In genomic region chr6:38957246-38957645, GRCm38 (mm10) we compare ENCODE assay signal across 27 mouse cellular contexts.
DNase-seq lines count a peak whose midpoint lies in the region; ATAC-seq lines count a peak whose summit lies in the region.
"Had no signal": no experiment of that assay in that cellular context is flagged by ENCODE, and none has a peak within 500 bp of the region (broad histone marks: within the 10 kb centered on the region; RNA-seq: fewer than 3 reads in every experiment).

No protein-coding gene starts in this region.

- H3K27ac ChIP-seq in liver, embryonic 13.5 days = peak overlapping the region; percentile 25; the same call in 1 of the 2 replicates
- no peak overlapping the region for H3K27ac ChIP-seq in midbrain, embryonic 11.5 days (ENCODE audit: low read depth, low read length)
- no peak overlapping the region for H3K27ac ChIP-seq in midbrain, embryonic 16.5 days (ENCODE audit: low read length)
- H3K27ac ChIP-seq: embryonic facial prominence, embryonic 10.5 days; embryonic facial prominence, embryonic 12.5 days; forebrain, embryonic 10.5 days; forebrain, embryonic 12.5 days had no signal

- no peaks in the 10 kb centered on the region for H3K36me3 ChIP-seq in liver, embryonic 13.5 days
- no peaks in the 10 kb centered on the region for H3K36me3 ChIP-seq in midbrain, embryonic 11.5 days (ENCODE audit: control insufficient read depth, insufficient read depth, low read length)
- no peaks in the 10 kb centered on the region for H3K36me3 ChIP-seq in midbrain, embryonic 16.5 days (ENCODE audit: control insufficient read depth, insufficient read depth, low read length)
- H3K36me3 ChIP-seq: embryonic facial prominence, embryonic 10.5 days; embryonic facial prominence, embryonic 12.5 days; forebrain, embryonic 10.5 days; forebrain, embryonic 12.5 days; G1E had no signal

- 86% methylated on average over 5 of the region's 5 CpGs for WGBS in liver, embryonic 13.5 days (ENCODE audit: insufficient replicate concordance)
- WGBS in midbrain, embryonic 11.5 days = 86% methylated on average over 5 of the region's 5 CpGs
- WGBS in midbrain, embryonic 16.5 days = 73% methylated on average over 5 of the region's 5 CpGs

- peak; percentile 12 for DNase-seq in kidney, adult 18-20 months
- no peak for DNase-seq in kidney, postnatal 25 days
- no peak for DNase-seq in liver, embryonic 13.5 days
- no peak for DNase-seq in liver
- DNase-seq in midbrain, embryonic 11.5 days (ENCODE audit: low spot score, missing footprints) = peak; percentile 49
- no peak for DNase-seq in thymus, adult 18-20 months
- DNase-seq: adrenal gland, adult 8-10 months; adrenal gland, postnatal 14 days; adrenal gland, postnatal 36 days; B cell, adult 2 months; cerebellum, adult 11-12 months; cerebellum, adult 2 months; cerebellum, adult 9-10 months; cerebellum, postnatal 10 days; cerebellum, postnatal 25 days had no signal

- no peaks in the 10 kb centered on the region for H3K9me3 ChIP-seq in liver, embryonic 13.5 days (replicated peaks)
- no peaks in the 10 kb centered on the region for H3K9me3 ChIP-seq in midbrain, embryonic 11.5 days (ENCODE audit: control insufficient read depth, low read length)
- no peaks in the 10 kb centered on the region for H3K9me3 ChIP-seq in midbrain, embryonic 16.5 days (replicated peaks; ENCODE audit: control insufficient read depth, low read length, poor library complexity, severe bottlenecking)
- H3K9me3 ChIP-seq: embryonic facial prominence, embryonic 10.5 days; embryonic facial prominence, embryonic 12.5 days; forebrain, embryonic 10.5 days; forebrain, embryonic 12.5 days; G1E had no signal

- ATAC-seq in liver, embryonic 13.5 days (ENCODE audit: low read depth) = no peak
- no peak for ATAC-seq in midbrain, embryonic 11.5 days (ENCODE audit: low FRiP score)
- no peak for ATAC-seq in midbrain, embryonic 16.5 days
- ATAC-seq: activated CD4-positive, CD25-positive, alpha-beta regulatory T cell, adult 4 months; CD4-positive, CD25-positive, alpha-beta regulatory T cell, adult 4 months; forebrain, embryonic 14.5 days; Patski had no signal

- peaks cover 39% of the 10 kb centered on the region for H3K4me1 ChIP-seq in liver, embryonic 13.5 days (replicated peaks)
- no peaks in the 10 kb centered on the region for H3K4me1 ChIP-seq in midbrain, embryonic 11.5 days (ENCODE audit: control insufficient read depth, insufficient read depth, low read length)
- no peaks in the 10 kb centered on the region for H3K4me1 ChIP-seq in midbrain, embryonic 16.5 days (ENCODE audit: control insufficient read depth, insufficient read depth, low read length)
- H3K4me1 ChIP-seq: embryonic facial prominence, embryonic 10.5 days; embryonic facial prominence, embryonic 12.5 days; forebrain, embryonic 10.5 days had no signal

- H3K9ac ChIP-seq in liver, embryonic 13.5 days = no peak overlapping the region
- H3K9ac ChIP-seq in midbrain, embryonic 11.5 days (ENCODE audit: low read length) = no peak overlapping the region
- H3K9ac ChIP-seq in midbrain, embryonic 16.5 days (ENCODE audit: low read depth, low read length) = no peak overlapping the region
- H3K9ac ChIP-seq: embryonic facial prominence, embryonic 12.5 days; forebrain, embryonic 12.5 days had no signal

- H3K4me2 ChIP-seq in liver, embryonic 13.5 days = no peak overlapping the region
- H3K4me2 ChIP-seq in midbrain, embryonic 11.5 days = no peak overlapping the region
- no peak overlapping the region for H3K4me2 ChIP-seq in midbrain, embryonic 16.5 days (ENCODE audit: low read length)
- H3K4me2 ChIP-seq: embryonic facial prominence, embryonic 12.5 days; forebrain, embryonic 12.5 days had no signal

- H3K4me3 ChIP-seq in liver, embryonic 13.5 days (replicated peaks) = no peak overlapping the region
- no peak overlapping the region for H3K4me3 ChIP-seq in midbrain, embryonic 11.5 days (ENCODE audit: low read depth, low read length)
- no peak overlapping the region for H3K4me3 ChIP-seq in midbrain, embryonic 16.5 days (ENCODE audit: low read depth, low read length)
- H3K4me3 ChIP-seq: embryonic facial prominence, embryonic 10.5 days; embryonic facial prominence, embryonic 12.5 days; erythroblast, embryonic 14.5 days; forebrain, embryonic 10.5 days; forebrain, embryonic 12.5 days had no signal

- no peaks in the 10 kb centered on the region; the same call in 1 of the 2 replicates for H3K27me3 ChIP-seq in liver, embryonic 13.5 days
- H3K27me3 ChIP-seq in midbrain, embryonic 11.5 days (ENCODE audit: control insufficient read depth, insufficient read depth, low read length) = no peaks in the 10 kb centered on the region
- H3K27me3 ChIP-seq in midbrain, embryonic 16.5 days (ENCODE audit: control insufficient read depth, insufficient read depth, low read depth, low read length) = no peaks in the 10 kb centered on the region
- H3K27me3 ChIP-seq: CH12.LX; embryonic facial prominence, embryonic 12.5 days; forebrain, embryonic 12.5 days; Patski had no signal

Comparison
In these comparisons a context has a peak if more than half of its experiments do, and no peak if none do; other contexts are left out.
1. DNase-seq: peak in kidney, adult 18-20 months (single experiment) and midbrain, embryonic 11.5 days (single experiment); none in kidney, postnatal 25 days (0 of 2), liver, embryonic 13.5 days (single experiment), liver (single experiment) and thymus, adult 18-20 months (0 of 2).